Mouse (Mus musculus): ENCODE results near the gene Cep126.

DNA sequence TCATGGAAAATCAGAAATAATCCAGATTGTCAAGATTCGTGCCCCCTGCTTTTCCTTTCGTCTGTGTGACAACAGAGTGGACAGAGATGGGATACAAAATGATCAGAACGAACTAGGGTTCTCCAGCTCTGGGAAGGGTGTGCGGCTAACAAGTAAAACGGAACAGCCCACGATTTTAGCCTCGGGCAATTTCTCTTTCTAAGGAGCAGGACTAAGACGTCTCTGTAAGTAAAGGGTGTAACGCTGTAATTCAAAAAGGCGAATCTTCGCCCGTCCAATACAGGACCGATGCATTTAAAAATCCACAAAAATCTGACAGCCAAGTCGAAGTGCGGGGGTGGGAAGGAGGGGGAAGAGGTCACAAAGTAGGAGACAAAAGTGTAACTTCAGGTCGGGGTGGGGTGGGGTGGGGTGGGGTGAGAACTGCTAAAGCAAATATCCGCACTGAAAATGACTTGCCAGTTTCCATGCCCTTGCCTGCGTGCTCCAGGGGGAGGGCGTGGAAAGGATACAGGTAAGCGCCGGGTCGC lies 443 bp downstream of the Cep126 start:
- TF ChIP-seq EP300 (IDR thresholded peaks at IDR 0.05; ENCODE audit: low read depth) (no peak), CTCF (IDR thresholded peaks at IDR 0.05; ENCODE audit: low read depth) (no peak)

Measured in heart, postnatal 0 days (tissue).